Mouse (Mus musculus) hindbrain, embryonic 13.5 days (tissue): ENCODE measurements around the gene Hibadh. TPM values are rescaled to one million over a fixed set of nuclear protein-coding genes. Genes with fewer than 3 reads are reported as not detected.

Experiments used
- ATAC-seq: fragments of 200-750 bp; cut with Nextera tagmentation; 2 replicates; pipeline ENCODE4 v1.8.0; 2017; ENCODE audit warnings: moderate TSS enrichment; ENCODE audit not compliant: low FRiP score
- H3K27ac ChIP-seq: fragments of 300-500 bp; sonication (generic); 2 replicates; pipeline ENCODE4 v1.5.1; 2015; ENCODE audit warnings: inconsistent platforms, mild to moderate bottlenecking, moderate library complexity
- H3K27me3 ChIP-seq: fragments of 300-500 bp; sonication (generic); 2 replicates; pipeline ENCODE4 v1.6.1; 2015; ENCODE audit warnings: mild to moderate bottlenecking, inconsistent platforms
- H3K36me3 ChIP-seq: fragments of 300-500 bp; sonication (generic); 2 replicates; pipeline ENCODE4 v1.6.1; 2015; ENCODE audit warnings: mild to moderate bottlenecking, inconsistent platforms
- H3K4me1 ChIP-seq: fragments of 300-500 bp; sonication (generic); replicated peaks from 2 replicates; pipeline ENCODE4 v1.6.1; 2015; ENCODE audit warnings: inconsistent platforms
- H3K4me2 ChIP-seq: fragments of 300-500 bp; sonication (generic); 2 replicates; pipeline ENCODE4 v1.6.1; 2015; ENCODE audit warnings: inconsistent platforms, mild to moderate bottlenecking, moderate library complexity
- H3K4me3 ChIP-seq: fragments of 300-500 bp; sonication (generic); 2 replicates; pipeline ENCODE4 v1.5.1; 2015; ENCODE audit warnings: mild to moderate bottlenecking, inconsistent platforms
- H3K9ac ChIP-seq: fragments of 300-500 bp; sonication (generic); 2 replicates; pipeline ENCODE4 v1.6.1; 2015; ENCODE audit warnings: mild to moderate bottlenecking, inconsistent platforms
- H3K9me3 ChIP-seq: fragments of 300-500 bp; sonication (generic); 2 replicates; pipeline ENCODE4 v1.6.1; 2016; ENCODE audit warnings: inconsistent platforms
- WGBS: fragments of 180-500 bp; shearing (Covaris S2); methylation state at CpG from one replicate; pipeline ENCODE4 v1.1.7; 2015; 5-methylcytosine and 5-hydroxymethylcytosine counted together
- polyA plus RNA-seq: library from polyadenylated mRNA; unstranded; fragments of >200 nt; fragmentation: Nextera tagmentation; extraction: Ambion mirVana; gene quantifications from 2 replicates; pipeline ENCODE4 v1.2.1, GENCODE M21; 2015

The Hibadh gene
- polyA plus RNA-seq, 1 experiment from 2014 or later: 62.9 TPM

- Histone ChIP-seq H3K27ac (no peak overlapping the region), H3K4me1 (peaks cover 15% of the 10 kb centered on the region; the same call in 1 of the 2 replicates), H3K9me3 (peaks cover 8% of the 10 kb centered on the region; the same call in 1 of the 2 replicates), H3K4me3 (no peak overlapping the region), H3K4me2 (no peak overlapping the region), H3K9ac (no peak overlapping the region), H3K27me3 (no peaks in the 10 kb centered on the region), H3K36me3 (peaks cover 14% of the 10 kb centered on the region)
- ATAC-seq: no peak
- WGBS: 27% methylated on average over 2 of the region's 2 CpGs
These were observed 100.3 kb downstream of the Hibadh start for GRCm38 (mm10) chr6:52539911-52540310.

- Histone ChIP-seq H3K36me3 (peaks cover 13% of the 10 kb centered on the region), H3K4me1 (peaks cover 9% of the 10 kb centered on the region; the same call in 1 of the 2 replicates), H3K9me3 (peaks cover 8% of the 10 kb centered on the region; the same call in 1 of the 2 replicates), H3K9ac (no peak overlapping the region), H3K4me2 (no peak overlapping the region), H3K27me3 (no peaks in the 10 kb centered on the region), H3K4me3 (no peak overlapping the region), H3K27ac (no peak overlapping the region)
- WGBS: 87% methylated on average over 11 of the region's 11 CpGs
- ATAC-seq: no peak
These were observed 105.0 kb downstream of the Hibadh start for GRCm38 (mm10) chr6:52535072-52535704.

GRCm38 (mm10) chr6:52532144-52532492, 108.1 kb downstream of the Hibadh start:
- Histone ChIP-seq H3K27ac (no peak overlapping the region), H3K27me3 (no peaks in the 10 kb centered on the region), H3K9ac (no peak overlapping the region), H3K9me3 (peaks cover 5% of the 10 kb centered on the region; the same call in 1 of the 2 replicates), H3K36me3 (peaks cover 6% of the 10 kb centered on the region), H3K4me1 (no peaks in the 10 kb centered on the region), H3K4me3 (no peak overlapping the region), H3K4me2 (no peak overlapping the region)
- 87% methylated on average over 8 of the region's 8 CpGs for WGBS
- ATAC-seq: no peak

GRCm38 (mm10) chr6:52531366-52532143, 108.6 kb downstream of the Hibadh start:
- 87% methylated on average over 19 of the region's 19 CpGs for WGBS
- ATAC-seq: no peak
- Histone ChIP-seq H3K9ac (no peak overlapping the region), H3K4me1 (no peaks in the 10 kb centered on the region), H3K4me2 (no peak overlapping the region), H3K36me3 (peaks cover under 1% of the 10 kb centered on the region), H3K27me3 (no peaks in the 10 kb centered on the region), H3K27ac (no peak overlapping the region), H3K9me3 (no peaks in the 10 kb centered on the region), H3K4me3 (no peak overlapping the region)

DNA sequence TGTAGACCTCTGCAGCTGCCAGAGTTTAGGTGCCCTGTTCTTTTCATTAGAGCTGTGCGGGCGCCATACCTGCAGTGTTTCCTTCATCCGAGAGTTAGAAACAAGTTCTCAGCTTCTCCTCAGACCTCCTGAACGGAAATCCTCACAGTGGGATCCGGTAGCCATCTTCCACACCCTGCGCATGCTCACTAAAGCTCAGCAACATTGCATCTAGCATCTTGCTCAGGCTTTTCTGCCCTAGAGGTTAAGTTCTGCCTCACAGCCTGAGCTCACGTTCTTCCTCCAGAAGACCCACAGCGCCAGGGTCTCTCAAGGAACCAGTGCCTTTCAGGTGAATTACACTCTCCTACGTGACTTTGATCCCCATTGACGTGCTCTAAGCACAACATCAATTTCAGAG, 109.3 kb downstream of the Hibadh start:
- Histone ChIP-seq H3K9me3 (no peaks in the 10 kb centered on the region), H3K4me3 (no peak overlapping the region), H3K4me2 (no peak overlapping the region), H3K36me3 (no peaks in the 10 kb centered on the region), H3K9ac (no peak overlapping the region), H3K27me3 (no peaks in the 10 kb centered on the region), H3K27ac (no peak overlapping the region), H3K4me1 (no peaks in the 10 kb centered on the region)
- ATAC-seq: no peak
- WGBS: 87% methylated on average over 10 of the region's 10 CpGs

- H3K27ac ChIP-seq: no peak overlapping the region
- no peak overlapping the region for H3K9ac ChIP-seq
- H3K4me2 ChIP-seq: no peak overlapping the region
- ATAC-seq: no peak
- 0 out of 2 replicates have a peak, but pooled peaks cover 3% of the 10 kb centered on the region for H3K27me3 ChIP-seq
- no peaks in the 10 kb centered on the region for H3K4me1 ChIP-seq
- H3K9me3 ChIP-seq: no peaks in the 10 kb centered on the region
- WGBS: 49% methylated on average over 2 of the region's 2 CpGs
- no peak overlapping the region for H3K4me3 ChIP-seq
- no peaks in the 10 kb centered on the region for H3K36me3 ChIP-seq
These were observed 116.0 kb downstream of the Hibadh start for GRCm38 (mm10) chr6:52524226-52524625.

- WGBS: 83% methylated on average over 10 of the region's 10 CpGs
- no peak for ATAC-seq
- H3K4me1 ChIP-seq: no peaks in the 10 kb centered on the region
- H3K27me3 ChIP-seq: no peaks in the 10 kb centered on the region
- H3K36me3 ChIP-seq: no peaks in the 10 kb centered on the region
- no peak overlapping the region for H3K27ac ChIP-seq
- no peak overlapping the region for H3K4me2 ChIP-seq
- H3K9ac ChIP-seq: no peak overlapping the region
- H3K4me3 ChIP-seq: no peak overlapping the region
- H3K9me3 ChIP-seq: no peaks in the 10 kb centered on the region
These were observed 121.5 kb downstream of the Hibadh start for GRCm38 (mm10) chr6:52518704-52519103.

GRCm38 (mm10) chr6:52517272-52517671, 122.9 kb downstream of the Hibadh start:
- H3K4me3 ChIP-seq: no peak overlapping the region
- no peak overlapping the region for H3K9ac ChIP-seq
- H3K4me2 ChIP-seq: no peak overlapping the region
- H3K4me1 ChIP-seq: 0 out of 2 replicates have a peak, but pooled peaks cover 6% of the 10 kb centered on the region
- no peak overlapping the region for H3K27ac ChIP-seq
- ATAC-seq: no peak
- whole genome bisulfite sequencing: 59% methylated on average over 5 of the region's 5 CpGs
- no peaks in the 10 kb centered on the region for H3K36me3 ChIP-seq
- no peaks in the 10 kb centered on the region for H3K9me3 ChIP-seq
- no peaks in the 10 kb centered on the region for H3K27me3 ChIP-seq

- Histone ChIP-seq H3K27ac (no peak overlapping the region), H3K4me3 (no peak overlapping the region), H3K36me3 (no peaks in the 10 kb centered on the region), H3K9ac (no peak overlapping the region), H3K9me3 (no peaks in the 10 kb centered on the region), H3K4me1 (0 out of 2 replicates have a peak, but pooled peaks cover 6% of the 10 kb centered on the region), H3K27me3 (no peaks in the 10 kb centered on the region), H3K4me2 (no peak overlapping the region)
- no peak for ATAC-seq
- WGBS: 9% methylated on average over 4 of the region's 4 CpGs
These were observed 126.2 kb downstream of the Hibadh start for GRCm38 (mm10) chr6:52513876-52514405.

- no peaks in the 10 kb centered on the region for H3K27me3 ChIP-seq
- no peak overlapping the region for H3K4me3 ChIP-seq
- H3K27ac ChIP-seq: no peak overlapping the region
- H3K9me3 ChIP-seq: no peaks in the 10 kb centered on the region
- 84% methylated on average over 3 of the region's 3 CpGs for WGBS
- H3K4me1 ChIP-seq: 0 out of 2 replicates have a peak, but pooled peaks cover 6% of the 10 kb centered on the region
- H3K36me3 ChIP-seq: no peaks in the 10 kb centered on the region
- H3K4me2 ChIP-seq: no peak overlapping the region
- no peak overlapping the region for H3K9ac ChIP-seq
- ATAC-seq: no peak
These were observed 131.4 kb downstream of the Hibadh start for GRCm38 (mm10) chr6:52508789-52509188.

- Histone ChIP-seq H3K4me2 (no peak overlapping the region), H3K9ac (no peak overlapping the region)
These were observed 132.2 kb downstream of the Hibadh start for GRCm38 (mm10) chr6:52507946-52508345.

DNA sequence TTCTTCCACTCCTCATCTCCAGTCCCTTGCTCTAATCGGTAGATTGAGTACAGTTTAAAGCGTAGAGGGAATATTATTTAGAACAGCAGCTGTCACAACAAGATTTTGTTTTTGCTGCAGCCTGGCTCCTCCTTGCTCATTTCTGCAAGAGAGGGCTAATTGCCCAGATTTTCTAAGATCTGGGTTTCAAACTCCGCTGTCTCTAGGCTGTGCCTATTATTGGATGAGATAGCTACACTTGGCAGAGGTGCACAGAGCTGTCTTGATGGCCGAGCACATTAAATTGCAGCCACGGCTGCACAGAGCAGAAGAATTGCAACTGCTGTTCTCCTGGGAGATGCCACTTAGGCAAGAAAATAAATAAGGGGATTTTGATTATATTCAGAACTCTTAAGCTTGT, 133.0 kb downstream of the Hibadh start:
- 52% methylated on average over 5 of the region's 5 CpGs for WGBS
- H3K4me1 ChIP-seq: no peaks in the 10 kb centered on the region
- no peaks in the 10 kb centered on the region for H3K9me3 ChIP-seq
- no peak overlapping the region for H3K27ac ChIP-seq
- no peak overlapping the region for H3K4me3 ChIP-seq
- H3K36me3 ChIP-seq: no peaks in the 10 kb centered on the region
- H3K27me3 ChIP-seq: no peaks in the 10 kb centered on the region
- H3K9ac ChIP-seq: no peak overlapping the region
- no peak overlapping the region for H3K4me2 ChIP-seq
- ATAC-seq: no peak

More at GRCm38 (mm10) chr6:52507946-52508345, 132.2 kb downstream of the Hibadh start:
- no peak overlapping the region for H3K4me3 ChIP-seq
- no peaks in the 10 kb centered on the region for H3K36me3 ChIP-seq
- no peak for ATAC-seq
- no peaks in the 10 kb centered on the region for H3K27me3 ChIP-seq
- WGBS: 87% methylated on average over 7 of the region's 7 CpGs
- H3K4me1 ChIP-seq: 0 out of 2 replicates have a peak, but pooled peaks cover under 1% of the 10 kb centered on the region
- no peaks in the 10 kb centered on the region for H3K9me3 ChIP-seq
- no peak overlapping the region for H3K27ac ChIP-seq
